Mouse (Mus musculus) left cerebral cortex, adult 2 months (tissue): ENCODE results near the gene Akr1b3. TPM values are rescaled to one million over a fixed set of nuclear protein-coding genes. Genes with fewer than 3 reads are reported as not detected.
"Not testable (repeated sequence)": the region's sequence is repeated elsewhere in the genome, so short reads cannot be mapped to it uniquely, and the experiment has no call there.

Experiments used
- DNase-seq, 2 experiments: peaks; one replicate each; pipeline ENCODE4 v3.0.0; 2021 to 2022; ENCODE audit warnings: low spot score in 2 of 2, mixed read lengths in 1 of 2; ENCODE audit errors: extremely low spot score in 1 of 2
- H3K27ac ChIP-seq: fragments of 200-600 bp; 2 replicates; pipeline ENCODE4 v1.8.1; 2022
- H3K4me3 ChIP-seq: fragments of 200-600 bp; 2 replicates; pipeline ENCODE4 v1.8.1; 2022
- CTCF ChIP-seq: fragments of 200-600 bp; IDR thresholded peaks from 2 replicates; pipeline ENCODE4 v1.8.1; 2022; ENCODE audit warnings: antibody characterized with exemption, mild to moderate bottlenecking, moderate library complexity
- intact Hi-C: fragments of 180-260 bp; cut with DNase I; formaldehyde crosslinking; loops from one replicate; pipeline ENCODE4 v1.15.1; 2025
- total RNA-seq, 2 experiments: library from RNA; stranded (reverse); gene quantifications; 2 replicates each; pipeline ENCODE4 v1.2.3; 2021

Akr1b3 gene
- total RNA-seq, 2 experiments from 2014 or later = 43.1 to 43.4 TPM

GRCm38 (mm10) chr6:34346096-34346898 is 29.0 kb upstream of the Akr1b3 start:
- DNase-seq = peak; percentile 71 to 79
- intact Hi-C loops = loop anchor here (1.0 kb wide), 2 partner anchors 25 to 53 kb away; no protein-coding TSS in a partner anchor
- no peak overlapping the region for H3K27ac ChIP-seq

GRCm38 (mm10) chr6:34344935-34345334 is 27.7 kb upstream of the Akr1b3 start:
- Histone ChIP-seq H3K27ac (no peak overlapping the region), H3K4me3 (no peak overlapping the region)
- intact Hi-C loops = no loop called here
- DNase-seq = no peak
- TF ChIP-seq CTCF = no peak

More at GRCm38 (mm10) chr6:34346096-34346898, 29.0 kb upstream of the Akr1b3 start:
- no peak overlapping the region for H3K4me3 ChIP-seq
- TF ChIP-seq CTCF = peak; percentile 88

GRCm38 (mm10) chr6:34344135-34344850 is 27.0 kb upstream of the Akr1b3 start:
- Histone ChIP-seq H3K27ac (no peak overlapping the region), H3K4me3 (no peak overlapping the region)
- no peak for DNase-seq
- no peak for TF ChIP-seq CTCF
- intact Hi-C loops = no loop called here

GRCm38 (mm10) chr6:34343426-34343825 is 26.1 kb upstream of the Akr1b3 start:
- Histone ChIP-seq H3K27ac (no peak overlapping the region), H3K4me3 (no peak overlapping the region)
- DNase-seq = no peak
- no peak for TF ChIP-seq CTCF
- intact Hi-C loops = no loop called here

GRCm38 (mm10) chr6:34342476-34342875 is 25.2 kb upstream of the Akr1b3 start:
- Histone ChIP-seq H3K4me3 (no peak overlapping the region), H3K27ac (no peak overlapping the region)
- DNase-seq = no peak
- intact Hi-C loops = no loop called here
- TF ChIP-seq CTCF = no peak

GRCm38 (mm10) chr6:34341991-34342390 is 24.7 kb upstream of the Akr1b3 start:
- DNase-seq = no peak

GRCm38 (mm10) chr6:34337799-34338198 is 20.5 kb upstream of the Akr1b3 start:
- TF ChIP-seq CTCF = no peak
- Histone ChIP-seq H3K27ac (no peak overlapping the region), H3K4me3 (no peak overlapping the region)
- no peak for DNase-seq
- intact Hi-C loops = no loop called here

More at GRCm38 (mm10) chr6:34341991-34342390, 24.7 kb upstream of the Akr1b3 start:
- TF ChIP-seq CTCF = no peak
- intact Hi-C loops = no loop called here
- no peak overlapping the region for H3K4me3 ChIP-seq
- no peak overlapping the region for H3K27ac ChIP-seq

GRCm38 (mm10) chr6:34334673-34335072 is 17.4 kb upstream of the Akr1b3 start:
- Histone ChIP-seq H3K27ac (no peak overlapping the region), H3K4me3 (no peak overlapping the region)
- no peak for TF ChIP-seq CTCF
- intact Hi-C loops = no loop called here
- no peak for DNase-seq

GRCm38 (mm10) chr6:34331804-34332203 is 14.5 kb upstream of the Akr1b3 start:
- H3K4me3 ChIP-seq, intact Hi-C loops, DNase-seq, H3K27ac ChIP-seq: not testable (repeated sequence)

GRCm38 (mm10) chr6:34331379-34331778 is 14.1 kb upstream of the Akr1b3 start:
- no peak overlapping the region for H3K27ac ChIP-seq
- TF ChIP-seq CTCF = no peak
- no peak for DNase-seq
- H3K4me3 ChIP-seq = no peak overlapping the region
- intact Hi-C loops = no loop called here

GRCm38 (mm10) chr6:34322121-34322520 is 4.8 kb upstream of the Akr1b3 start:
- intact Hi-C loops = no loop called here
- H3K27ac ChIP-seq = no peak overlapping the region
- no peak for TF ChIP-seq CTCF
- H3K4me3 ChIP-seq = no peak overlapping the region
- DNase-seq = no peak

- no peak for DNase-seq
- Histone ChIP-seq H3K27ac (no peak overlapping the region), H3K4me3 (no peak overlapping the region)
- TF ChIP-seq CTCF = no peak
- intact Hi-C loops = no loop called here
Measured at GRCm38 (mm10) chr6:34318636-34319035, 1.4 kb upstream of the Akr1b3 start.
